ENCODE assay signal across 10 mouse cellular contexts in the genomic region with DNA sequence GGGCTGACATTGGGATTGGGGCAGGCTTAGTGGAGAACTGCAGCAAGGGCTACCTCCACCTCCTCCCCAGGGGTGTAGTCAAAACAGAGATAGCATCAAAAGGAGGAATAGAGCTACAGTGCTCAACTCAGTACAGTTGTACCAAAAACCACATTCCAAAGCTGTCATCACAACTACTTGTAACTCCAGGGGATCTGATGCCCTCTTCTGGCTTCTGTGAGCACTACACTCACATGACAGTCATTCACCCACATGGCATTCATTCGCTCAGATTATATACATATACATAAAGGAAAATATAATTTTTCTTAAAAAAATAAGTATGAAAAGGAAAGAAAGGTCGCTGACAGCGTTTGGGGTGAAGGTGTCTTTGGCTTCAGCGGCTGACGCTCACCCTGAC. TPM values are rescaled to one million over a fixed set of nuclear protein-coding genes. Genes with fewer than 3 reads are reported as not detected.
DNase-seq lines count a peak whose midpoint lies in the region; ATAC-seq and TF ChIP-seq lines count a peak whose summit lies in the region.
"Had no signal": no experiment of that assay in that cellular context is flagged by ENCODE, and none has a peak within 500 bp of the region (broad histone marks: within the 10 kb centered on the region; RNA-seq: fewer than 3 reads in every experiment).

No protein-coding gene starts in this region.

- no peak for TF ChIP-seq POLR2A in cortical plate, adult 2 months (IDR thresholded peaks at IDR 0.05; ENCODE audit: extremely low read depth, insufficient read depth, low read length)

- no peaks in the 10 kb centered on the region for H3K36me3 ChIP-seq in lung, embryonic 16.5 days (ENCODE audit: control insufficient read depth, insufficient read depth, low read length)
- H3K36me3 ChIP-seq in hindbrain, embryonic 12.5 days: no peaks in the 10 kb centered on the region

- 46% methylated on average over 5 of the region's 5 CpGs for WGBS in lung, embryonic 16.5 days
- WGBS in hindbrain, embryonic 12.5 days: 66% methylated on average over 5 of the region's 5 CpGs

- no peaks in the 10 kb centered on the region for H3K9me3 ChIP-seq in lung, embryonic 16.5 days (ENCODE audit: control insufficient read depth, low read length)
- H3K9me3 ChIP-seq in hindbrain, embryonic 12.5 days (replicated peaks): no peaks in the 10 kb centered on the region

- peak; percentile 22; the same call in 1 of the 2 replicates for TF ChIP-seq CTCF in cortical plate, adult 2 months (IDR thresholded peaks at IDR 0.05; ENCODE audit: extremely low read depth, insufficient read depth, low read length)

- H3K4me3 ChIP-seq in lung, embryonic 16.5 days (ENCODE audit: low read length): no peak overlapping the region
- H3K4me3 ChIP-seq in cortical plate, adult 2 months (ENCODE audit: insufficient read depth, low read length): no peak overlapping the region
- no peak overlapping the region for H3K4me3 ChIP-seq in hindbrain, embryonic 12.5 days

- no peak overlapping the region for H3K9ac ChIP-seq in lung, embryonic 16.5 days (ENCODE audit: low read length)
- no peak overlapping the region for H3K9ac ChIP-seq in hindbrain, embryonic 12.5 days

- peaks cover 20% of the 10 kb centered on the region for H3K4me1 ChIP-seq in lung, embryonic 16.5 days (replicated peaks; ENCODE audit: control insufficient read depth, insufficient read depth, low read length)
- peaks cover 9% of the 10 kb centered on the region for H3K4me1 ChIP-seq in cortical plate, adult 2 months (ENCODE audit: control insufficient read depth, insufficient read depth, low read length)
- peaks cover 24% of the 10 kb centered on the region for H3K4me1 ChIP-seq in hindbrain, embryonic 12.5 days

- H3K27ac ChIP-seq in lung, embryonic 16.5 days (ENCODE audit: low read length): 0 out of 2 replicates have a peak overlapping the region, but pooled peaks have one; percentile 45
- no peak overlapping the region for H3K27ac ChIP-seq in cortical plate, adult 2 months (ENCODE audit: insufficient read depth, low read length)
- peak overlapping the region; percentile 83 for H3K27ac ChIP-seq in hindbrain, embryonic 12.5 days

- no peak for ATAC-seq in lung, embryonic 16.5 days (ENCODE audit: low read depth)
- ATAC-seq in hindbrain, embryonic 12.5 days (ENCODE audit: low FRiP score): 0 out of 2 replicates have a peak, but pooled peaks have one; percentile 8

- peak; percentile 39 to 72 for DNase-seq in adrenal gland, adult (ENCODE audit: inconsistent age in 2 of 2, low spot score in 1 of 2)
- no peak for DNase-seq in adrenal gland, postnatal 25 days
- DNase-seq in lung, postnatal 25 days (ENCODE audit: low spot score): no peak
- DNase-seq in lung, postnatal 14 days: peak; percentile 24
- no peak for DNase-seq in urinary bladder, postnatal 14 days (ENCODE audit: low spot score)

- H3K27me3 ChIP-seq in lung, embryonic 16.5 days (ENCODE audit: control insufficient read depth, insufficient read depth, low read depth, low read length): no peaks in the 10 kb centered on the region
- H3K27me3 ChIP-seq in hindbrain, embryonic 12.5 days: no peaks in the 10 kb centered on the region

- no peak overlapping the region for H3K4me2 ChIP-seq in lung, embryonic 16.5 days (ENCODE audit: low read depth, low read length)
- H3K4me2 ChIP-seq in hindbrain, embryonic 12.5 days (replicated peaks): peak overlapping the region; percentile 19; the same call in 1 of the 2 replicates

RNA-seq across cellular contexts. Expression of a gene that starts 32.1 kb away (rescaled TPM):
- 0.21 and 0.67 TPM in 2 replicates for total RNA-seq in adrenal gland, postnatal 25 days (2021)
- polyA plus RNA-seq in lung, embryonic 16.5 days (2015; fragmentation: Nextera tagmentation; extraction: Ambion mirVana): 0.50 TPM in 2 replicates
- 8.4 and 9.0 TPM in 2 replicates for polyA plus RNA-seq in cortical plate, adult 2 months (2012; rRNA removed)
- polyA plus RNA-seq in hindbrain, embryonic 12.5 days (2016; fragmentation: Nextera tagmentation; extraction: Ambion mirVana): 10.6 and 11.1 TPM in 2 replicates

RNA-seq across cellular contexts. Expression of a gene that starts 37.7 kb away (rescaled TPM):
- total RNA-seq in adrenal gland, postnatal 25 days (2021): 2.3 and 4.5 TPM in 2 replicates
- 2.0 and 2.1 TPM in 2 replicates for polyA plus RNA-seq in lung, embryonic 16.5 days (2015; fragmentation: Nextera tagmentation; extraction: Ambion mirVana)
- polyA plus RNA-seq in cortical plate, adult 2 months (2012; rRNA removed): 0.32 and 0.48 TPM in 2 replicates
- 0.23 and 0.55 TPM in 2 replicates for polyA plus RNA-seq in hindbrain, embryonic 12.5 days (2016; fragmentation: Nextera tagmentation; extraction: Ambion mirVana)
- total RNA-seq: heart, adult 18-20 months; neutrophil, adult 5-6 weeks had no signal

RNA-seq across cellular contexts. Expression of a gene that starts 38.1 kb away (rescaled TPM):
- 45.9 and 48.6 TPM in 2 replicates for total RNA-seq in adrenal gland, postnatal 25 days (2021)
- 31.5 and 33.9 TPM in 2 replicates for polyA plus RNA-seq in lung, embryonic 16.5 days (2015; fragmentation: Nextera tagmentation; extraction: Ambion mirVana)
- 9.6 and 10.2 TPM in 2 replicates for polyA plus RNA-seq in cortical plate, adult 2 months (2012; rRNA removed)
- 24.3 and 24.5 TPM in 2 replicates for polyA plus RNA-seq in hindbrain, embryonic 12.5 days (2016; fragmentation: Nextera tagmentation; extraction: Ambion mirVana)

RNA-seq across cellular contexts. Expression of a gene that starts 45.0 kb away (rescaled TPM):
- 12.5 and 15.9 TPM in 2 replicates for total RNA-seq in adrenal gland, postnatal 25 days (2021)
- 6.1 and 9.3 TPM in 2 replicates for polyA plus RNA-seq in lung, embryonic 16.5 days (2015; fragmentation: Nextera tagmentation; extraction: Ambion mirVana)
- polyA plus RNA-seq in cortical plate, adult 2 months (2012; rRNA removed): 15.1 and 15.3 TPM in 2 replicates
- 15.7 and 16.2 TPM in 2 replicates for polyA plus RNA-seq in hindbrain, embryonic 12.5 days (2016; fragmentation: Nextera tagmentation; extraction: Ambion mirVana)

Comparison
In these comparisons a context has a peak if more than half of its experiments do, and no peak if none do; other contexts are left out.
1. DNase-seq: peak in adrenal gland, adult (2 of 2) and lung, postnatal 14 days (single experiment); none in adrenal gland, postnatal 25 days (single experiment), lung, postnatal 25 days (single experiment) and urinary bladder, postnatal 14 days (single experiment).